Mouse (Mus musculus): ENCODE results near the gene Ninj1. TPM values are rescaled to one million over a fixed set of nuclear protein-coding genes. Genes with fewer than 3 reads are reported as not detected.

Ninj1 gene
- polyA plus RNA-seq, 1 experiment, result 28.6 TPM

- H3K4me3 ChIP-seq (ENCODE audit: insufficient read depth, low read length), result no peak overlapping the region
- TF ChIP-seq CTCF (IDR thresholded peaks at IDR 0.05; ENCODE audit: borderline replicate concordance, insufficient read depth, low read length), result no peak
- TF ChIP-seq POLR2A (IDR thresholded peaks at IDR 0.05; ENCODE audit: low read depth, low read length), result no peak
Measured at GRCm38 (mm10) chr13:49216808-49217561, 29.7 kb downstream of the Ninj1 start.

GRCm38 (mm10) chr13:49218651-49219050, 31.4 kb downstream of the Ninj1 start:
- H3K27ac ChIP-seq (ENCODE audit: insufficient read depth, low read length), result no peak overlapping the region
- no peak overlapping the region for H3K4me3 ChIP-seq (ENCODE audit: insufficient read depth, low read length)
- H3K4me1 ChIP-seq (ENCODE audit: control insufficient read depth, insufficient read depth, low read length), result peaks cover 11% of the 10 kb centered on the region; the same call in 1 of the 2 replicates
- TF ChIP-seq CTCF (IDR thresholded peaks at IDR 0.05; ENCODE audit: borderline replicate concordance, insufficient read depth, low read length), result no peak
- TF ChIP-seq POLR2A (IDR thresholded peaks at IDR 0.05; ENCODE audit: low read depth, low read length), result no peak

More at GRCm38 (mm10) chr13:49216808-49217561, 29.7 kb downstream of the Ninj1 start:
- no peak overlapping the region for H3K27ac ChIP-seq (ENCODE audit: insufficient read depth, low read length)
- peaks cover 18% of the 10 kb centered on the region for H3K4me1 ChIP-seq (ENCODE audit: control insufficient read depth, insufficient read depth, low read length)

GRCm38 (mm10) chr13:49219367-49219766, 32.1 kb downstream of the Ninj1 start:
- H3K4me3 ChIP-seq (ENCODE audit: insufficient read depth, low read length), result no peak overlapping the region
- no peak overlapping the region for H3K27ac ChIP-seq (ENCODE audit: insufficient read depth, low read length)
- peaks cover 7% of the 10 kb centered on the region; the same call in 1 of the 2 replicates for H3K4me1 ChIP-seq (ENCODE audit: control insufficient read depth, insufficient read depth, low read length)
- TF ChIP-seq CTCF (IDR thresholded peaks at IDR 0.05; ENCODE audit: borderline replicate concordance, insufficient read depth, low read length), result no peak
- TF ChIP-seq POLR2A (IDR thresholded peaks at IDR 0.05; ENCODE audit: low read depth, low read length), result no peak

- no peak for TF ChIP-seq POLR2A (IDR thresholded peaks at IDR 0.05; ENCODE audit: low read depth, low read length)
- no peak for TF ChIP-seq CTCF (IDR thresholded peaks at IDR 0.05; ENCODE audit: borderline replicate concordance, insufficient read depth, low read length)
- Histone ChIP-seq H3K4me1 (ENCODE audit: control insufficient read depth, insufficient read depth, low read length) (peaks cover 3% of the 10 kb centered on the region; the same call in 1 of the 2 replicates), H3K27ac (ENCODE audit: insufficient read depth, low read length) (no peak overlapping the region), H3K4me3 (ENCODE audit: insufficient read depth, low read length) (no peak overlapping the region)
Measured at GRCm38 (mm10) chr13:49220912-49221311, 33.6 kb downstream of the Ninj1 start.

DNA sequence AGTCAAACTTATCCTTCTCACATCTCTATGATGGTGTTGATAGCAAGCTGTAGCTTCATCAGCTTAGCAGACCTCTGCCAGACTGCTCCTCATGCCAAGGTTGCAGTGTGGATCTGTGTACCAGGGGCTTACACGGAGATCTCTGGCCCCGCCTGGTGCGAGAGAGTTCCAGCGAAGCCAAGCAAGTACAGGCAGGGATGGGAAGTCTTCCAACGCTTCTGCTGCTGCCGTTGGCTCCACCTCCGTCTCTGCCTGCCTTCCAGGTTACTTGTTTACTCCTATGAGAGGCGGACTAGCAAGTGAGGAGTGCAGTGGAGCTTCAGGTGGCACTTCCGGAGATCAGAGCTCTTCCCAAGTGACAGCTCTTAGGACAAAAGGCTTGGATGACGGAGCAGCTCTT, 37.0 kb downstream of the Ninj1 start:
- no peak overlapping the region for H3K4me3 ChIP-seq (ENCODE audit: insufficient read depth, low read length)
- H3K4me1 ChIP-seq (ENCODE audit: control insufficient read depth, insufficient read depth, low read length), result no peaks in the 10 kb centered on the region
- no peak for TF ChIP-seq POLR2A (IDR thresholded peaks at IDR 0.05; ENCODE audit: low read depth, low read length)
- TF ChIP-seq CTCF (IDR thresholded peaks at IDR 0.05; ENCODE audit: borderline replicate concordance, insufficient read depth, low read length), result no peak
- H3K27ac ChIP-seq (ENCODE audit: insufficient read depth, low read length), result no peak overlapping the region

GRCm38 (mm10) chr13:49224729-49225128, 37.4 kb downstream of the Ninj1 start:
- H3K27ac ChIP-seq (ENCODE audit: insufficient read depth, low read length), result no peak overlapping the region
- TF ChIP-seq CTCF (IDR thresholded peaks at IDR 0.05; ENCODE audit: borderline replicate concordance, insufficient read depth, low read length) (no peak), POLR2A (IDR thresholded peaks at IDR 0.05; ENCODE audit: low read depth, low read length) (no peak)

GRCm38 (mm10) chr13:49225159-49225558, 37.9 kb downstream of the Ninj1 start:
- Histone ChIP-seq H3K27ac (ENCODE audit: insufficient read depth, low read length) (no peak overlapping the region), H3K4me3 (ENCODE audit: insufficient read depth, low read length) (no peak overlapping the region), H3K4me1 (ENCODE audit: control insufficient read depth, insufficient read depth, low read length) (no peaks in the 10 kb centered on the region)
- TF ChIP-seq POLR2A (IDR thresholded peaks at IDR 0.05; ENCODE audit: low read depth, low read length), result no peak
- no peak for TF ChIP-seq CTCF (IDR thresholded peaks at IDR 0.05; ENCODE audit: borderline replicate concordance, insufficient read depth, low read length)

More at GRCm38 (mm10) chr13:49224729-49225128, 37.4 kb downstream of the Ninj1 start:
- Histone ChIP-seq H3K4me3 (ENCODE audit: insufficient read depth, low read length) (no peak overlapping the region), H3K4me1 (ENCODE audit: control insufficient read depth, insufficient read depth, low read length) (no peaks in the 10 kb centered on the region)

GRCm38 (mm10) chr13:49225633-49226032, 38.3 kb downstream of the Ninj1 start:
- no peaks in the 10 kb centered on the region for H3K4me1 ChIP-seq (ENCODE audit: control insufficient read depth, insufficient read depth, low read length)
- no peak overlapping the region for H3K27ac ChIP-seq (ENCODE audit: insufficient read depth, low read length)
- H3K4me3 ChIP-seq (ENCODE audit: insufficient read depth, low read length), result no peak overlapping the region
- TF ChIP-seq POLR2A (IDR thresholded peaks at IDR 0.05; ENCODE audit: low read depth, low read length), result no peak
- TF ChIP-seq CTCF (IDR thresholded peaks at IDR 0.05; ENCODE audit: borderline replicate concordance, insufficient read depth, low read length), result no peak

DNA sequence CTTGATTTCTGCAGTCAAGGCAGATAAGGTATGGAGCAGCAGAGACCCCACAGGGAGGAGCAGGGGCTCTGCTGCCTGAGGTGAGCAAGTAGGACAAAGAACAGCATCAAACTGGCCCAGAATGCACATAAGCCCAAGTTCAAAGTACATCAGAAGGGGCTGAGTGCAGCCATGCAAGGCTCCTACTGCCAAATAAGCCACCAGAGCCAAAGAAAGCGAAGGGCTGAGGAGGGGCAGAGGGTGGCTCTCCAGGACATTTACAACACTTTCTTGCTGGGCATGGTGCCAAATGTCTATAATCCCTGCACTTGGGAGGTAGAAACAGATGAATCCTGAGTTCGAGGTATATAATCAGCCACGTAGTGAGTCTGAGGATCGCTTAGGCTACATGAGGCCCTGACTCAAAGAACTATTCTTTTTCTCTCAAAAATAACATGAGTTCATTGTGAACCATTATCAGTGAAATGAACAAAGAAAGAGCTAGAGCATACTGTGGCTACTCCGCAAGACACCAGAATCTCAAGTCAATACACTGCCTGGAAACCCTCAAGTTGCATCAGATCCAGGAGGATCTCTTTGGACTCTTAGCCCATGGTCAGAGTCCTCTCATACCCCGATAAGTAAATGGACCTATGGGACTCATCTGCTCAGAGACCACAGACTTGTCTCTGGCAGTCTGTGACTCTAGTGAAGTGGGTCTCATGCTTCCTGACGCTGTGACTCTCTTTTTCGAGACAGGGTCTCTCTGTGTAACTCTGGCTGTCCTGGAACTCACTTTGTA, 46.7 kb downstream of the Ninj1 start:
- Histone ChIP-seq H3K4me3 (ENCODE audit: insufficient read depth, low read length) (no peak overlapping the region), H3K4me1 (ENCODE audit: control insufficient read depth, insufficient read depth, low read length) (no peaks in the 10 kb centered on the region), H3K27ac (ENCODE audit: insufficient read depth, low read length) (no peak overlapping the region)
- TF ChIP-seq POLR2A (IDR thresholded peaks at IDR 0.05; ENCODE audit: low read depth, low read length) (no peak), CTCF (IDR thresholded peaks at IDR 0.05; ENCODE audit: borderline replicate concordance, insufficient read depth, low read length) (no peak)

- H3K4me1 ChIP-seq (ENCODE audit: control insufficient read depth, insufficient read depth, low read length), result no peaks in the 10 kb centered on the region
Measured at GRCm38 (mm10) chr13:49234711-49235110, 47.4 kb downstream of the Ninj1 start.

More at GRCm38 (mm10) chr13:49234711-49235110, 47.4 kb downstream of the Ninj1 start:
- TF ChIP-seq CTCF (IDR thresholded peaks at IDR 0.05; ENCODE audit: borderline replicate concordance, insufficient read depth, low read length), result no peak
- no peak for TF ChIP-seq POLR2A (IDR thresholded peaks at IDR 0.05; ENCODE audit: low read depth, low read length)
- H3K27ac ChIP-seq (ENCODE audit: insufficient read depth, low read length), result no peak overlapping the region
- H3K4me3 ChIP-seq (ENCODE audit: insufficient read depth, low read length), result no peak overlapping the region
